Mouse (Mus musculus) inflammation-experienced regulatory T-cells, adult 6 months (primary cell): Measurements from ENCODE around the gene Arhgef10l. TPM values are rescaled to one million over a fixed set of nuclear protein-coding genes. Genes with fewer than 3 reads are reported as not detected.

ENCODE experiments used
- ATAC-seq: one replicate; pipeline ENCODE4 v1.8.0; 2017
- polyA plus RNA-seq, 3 experiments: library from polyadenylated mRNA; unstranded; fragments of 100-300 nt; shearing (Covaris generic); gene quantifications; one replicate each; pipeline ENCODE4 v1.2.1; 2017

Arhgef10l gene
- polyA plus RNA-seq, 3 experiments from 2014 or later: 0.12 TPM; not detected in 2

- no peak for ATAC-seq
Measured at GRCm38 (mm10) chr4:140693513-140693912, 27.7 kb upstream of the Arhgef10l start.

- ATAC-seq: no peak
Measured at GRCm38 (mm10) chr4:140691481-140691880, 25.7 kb upstream of the Arhgef10l start.

GRCm38 (mm10) chr4:140689873-140690655 lies 24.3 kb upstream of the Arhgef10l start:
- ATAC-seq: peak; percentile 65

GRCm38 (mm10) chr4:140688826-140689425 lies 23.1 kb upstream of the Arhgef10l start:
- ATAC-seq: no peak

GRCm38 (mm10) chr4:140688044-140688825 lies 22.4 kb upstream of the Arhgef10l start:
- no peak for ATAC-seq

- ATAC-seq: no peak
Measured at GRCm38 (mm10) chr4:140684881-140685303, 19.1 kb upstream of the Arhgef10l start.

- ATAC-seq: no peak
Measured at GRCm38 (mm10) chr4:140684141-140684871, 18.5 kb upstream of the Arhgef10l start.

GRCm38 (mm10) chr4:140683608-140684007 lies 17.8 kb upstream of the Arhgef10l start:
- ATAC-seq: no peak

GRCm38 (mm10) chr4:140680731-140681397 lies 15.1 kb upstream of the Arhgef10l start:
- no peak for ATAC-seq

- peak; percentile 68 for ATAC-seq
Measured at GRCm38 (mm10) chr4:140679723-140680380, 14.0 kb upstream of the Arhgef10l start.

GRCm38 (mm10) chr4:140679038-140679437 lies 13.2 kb upstream of the Arhgef10l start:
- ATAC-seq: no peak

GRCm38 (mm10) chr4:140674345-140674926 lies 8.6 kb upstream of the Arhgef10l start:
- ATAC-seq: no peak

- ATAC-seq: no peak
Measured at GRCm38 (mm10) chr4:140673527-140674264, 7.9 kb upstream of the Arhgef10l start.

- ATAC-seq: no peak
Measured at GRCm38 (mm10) chr4:140667802-140668201, 2.0 kb upstream of the Arhgef10l start.

GRCm38 (mm10) chr4:140665053-140665452 lies 759 bp downstream of the Arhgef10l start:
- no peak for ATAC-seq

GRCm38 (mm10) chr4:140662882-140663585 lies 2.8 kb downstream of the Arhgef10l start:
- no peak for ATAC-seq

GRCm38 (mm10) chr4:140662453-140662852 lies 3.4 kb downstream of the Arhgef10l start:
- no peak for ATAC-seq

- ATAC-seq: no peak
Measured at GRCm38 (mm10) chr4:140661406-140662022, 4.3 kb downstream of the Arhgef10l start.
